Mouse (Mus musculus): Measurements from ENCODE around the gene Anapc4. TPM values are rescaled to one million over a fixed set of nuclear protein-coding genes. Genes with fewer than 3 reads are reported as not detected.

Anapc4 gene
- polyA plus RNA-seq (2014; fragmentation: Illumina TruSeq; extraction: RNeasy Lipid Tissue Mini Kit (QIAGEN cat#74804); ENCODE audit: low read depth, low replicate concordance) = 27.9 TPM

DNA sequence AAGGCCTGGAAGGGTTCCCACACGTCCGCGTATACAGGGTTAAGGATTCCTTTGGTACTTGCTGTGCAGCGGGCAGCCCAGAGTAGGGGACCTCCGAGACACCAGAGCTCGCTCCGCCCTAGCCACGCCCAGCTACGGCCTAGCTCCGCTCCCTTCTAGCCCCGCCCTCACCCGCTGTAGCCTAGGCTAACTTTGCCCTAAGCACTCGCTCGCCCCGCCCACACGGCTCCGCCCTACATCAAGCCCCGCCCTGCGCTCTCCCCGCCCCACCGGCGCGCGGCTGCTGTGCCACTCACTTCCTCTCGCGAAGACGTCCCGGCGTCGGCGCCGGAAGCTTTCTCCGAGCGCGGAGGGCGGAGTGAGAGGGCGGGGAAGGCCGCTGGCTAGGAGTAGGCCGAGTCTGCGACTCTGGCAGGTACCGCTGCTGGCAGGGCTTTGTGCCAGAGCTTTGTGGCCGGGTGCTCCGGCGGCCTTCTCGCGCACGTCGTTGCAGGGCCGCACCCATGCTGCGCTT is at the start of gene Anapc4:
Anapc4 (plus strand) TSS at position 252 of the 514 bp plus-strand sequence.

Other genes starting within 250 kb of the Anapc4 start
- 58.5 TPM for gene Sepsecs, start 164.3 kb upstream of the Anapc4 start, polyA plus RNA-seq (2014; fragmentation: Illumina TruSeq; extraction: RNeasy Lipid Tissue Mini Kit (QIAGEN cat#74804); ENCODE audit: low read depth, low replicate concordance)
- 41.6 TPM for gene Pi4k2b, start 92.4 kb upstream of the Anapc4 start, polyA plus RNA-seq (2014; fragmentation: Illumina TruSeq; extraction: RNeasy Lipid Tissue Mini Kit (QIAGEN cat#74804); ENCODE audit: low read depth, low replicate concordance)
- gene Zcchc4, start 58.6 kb upstream of the Anapc4 start, polyA plus RNA-seq (2014; fragmentation: Illumina TruSeq; extraction: RNeasy Lipid Tissue Mini Kit (QIAGEN cat#74804); ENCODE audit: low read depth, low replicate concordance) = 6.4 TPM
- gene Slc34a2, start 204.1 kb downstream of the Anapc4 start, polyA plus RNA-seq (2014; fragmentation: Illumina TruSeq; extraction: RNeasy Lipid Tissue Mini Kit (QIAGEN cat#74804); ENCODE audit: low read depth, low replicate concordance) = 1.5 TPM